ENCODE assay signal across 9 mouse cellular contexts in genomic region chr2:29707731-29708130, GRCm38 (mm10). TPM values are rescaled to one million over a fixed set of nuclear protein-coding genes. Genes with fewer than 3 reads are reported as not detected.
A peak's percentile ranks its signal among the peaks of the same experiment; 100 is the strongest.
DNase-seq lines count a peak whose midpoint lies in the region; ATAC-seq and TF ChIP-seq lines count a peak whose summit lies in the region.
"Had no signal": no experiment of that assay in that cellular context is flagged by ENCODE, and none has a peak within 500 bp of the region (broad histone marks: within the 10 kb centered on the region; RNA-seq: fewer than 3 reads in every experiment).

No protein-coding gene starts in this region.

- no peaks in the 10 kb centered on the region for H3K4me1 ChIP-seq in MEL (ENCODE audit: control insufficient read depth in 1 of 2, insufficient read depth in 2 of 2, low read length in 2 of 2)
- no peaks in the 10 kb centered on the region for H3K4me1 ChIP-seq in hindbrain, embryonic 15.5 days (replicated peaks)

- peak; percentile 26 for DNase-seq in kidney, adult 18-20 months
- DNase-seq in kidney, adult 9 months, result no peak
- DNase-seq in 416B (ENCODE audit: low read depth), result peak; percentile 21
- DNase-seq in MEL (ENCODE audit: low read depth, low spot score), result no peak
- peak; percentile 67 for DNase-seq in thymus, postnatal 25 days
- no peak for DNase-seq in frontal cortex, postnatal 36 days (ENCODE audit: low spot score in 2 of 2)
- no peak for DNase-seq in left cerebral cortex, adult 9 months (ENCODE audit: low spot score in 2 of 2)

- TF ChIP-seq RAD21 in MEL (IDR thresholded peaks at IDR 0.05; ENCODE audit: low read depth, low read length), result no peak; the same call in none of the 2 replicates

- 80% methylated on average over 4 of the region's 4 CpGs for WGBS in hindbrain, embryonic 15.5 days

- H3K27me3 ChIP-seq in MEL (ENCODE audit: control insufficient read depth in 1 of 2, insufficient read depth in 2 of 2, low read length in 2 of 2), result no peaks in the 10 kb centered on the region
- H3K27me3 ChIP-seq in hindbrain, embryonic 15.5 days, result no peaks in the 10 kb centered on the region

- H3K4me2 ChIP-seq in hindbrain, embryonic 15.5 days, result no peak overlapping the region

- H3K27ac ChIP-seq in MEL (ENCODE audit: control insufficient read depth, low read depth, low read length), result no peak overlapping the region
- no peak overlapping the region for H3K27ac ChIP-seq in hindbrain, embryonic 15.5 days (replicated peaks)

- H3K79me2 ChIP-seq in MEL (ENCODE audit: control insufficient read depth, insufficient read depth, low read length, poor library complexity), result no peaks in the 10 kb centered on the region

- ATAC-seq in hindbrain, embryonic 15.5 days (ENCODE audit: low FRiP score, low read depth), result peak; percentile 72

- no peaks in the 10 kb centered on the region for H3K9me3 ChIP-seq in MEL (replicated peaks; ENCODE audit: insufficient read depth, low read length)
- H3K9me3 ChIP-seq in hindbrain, embryonic 15.5 days, result no peaks in the 10 kb centered on the region

- TF ChIP-seq CTCF in MEL (IDR thresholded peaks at IDR 0.05 in 2 of 3, conservative IDR thresholded peaks at IDR 0.05 in 1 of 3; ENCODE audit: control insufficient read depth in 1 of 3, insufficient read depth in 1 of 3, low read depth in 2 of 3, low read length in 3 of 3, poor library complexity in 1 of 3, severe bottlenecking in 1 of 3), result peak; percentile 21 to 69 (median 51); a peak in 5 of 6 replicates

- no peak overlapping the region for H3K4me3 ChIP-seq in MEL (ENCODE audit: control insufficient read depth in 1 of 2, insufficient read depth in 1 of 2, low read depth in 2 of 2, low read length in 2 of 2)
- H3K4me3 ChIP-seq in hindbrain, embryonic 15.5 days, result no peak overlapping the region

- H3K9ac ChIP-seq in MEL (ENCODE audit: control insufficient read depth, low read depth, low read length, poor library complexity, severe bottlenecking), result no peak overlapping the region
- no peak overlapping the region for H3K9ac ChIP-seq in hindbrain, embryonic 15.5 days

- H3K36me3 ChIP-seq in MEL (ENCODE audit: control insufficient read depth in 1 of 2, insufficient read depth in 2 of 2, low read length in 2 of 2), result peaks cover 0 to 10% of the 10 kb centered on the region in 2 experiments; a peak in 2 of 4 replicates
- peaks cover 58% of the 10 kb centered on the region for H3K36me3 ChIP-seq in hindbrain, embryonic 15.5 days

- TF ChIP-seq EP300 in MEL (IDR thresholded peaks at IDR 0.05; ENCODE audit: low read depth in 1 of 2, low read length in 2 of 2), result no peak

- TF ChIP-seq POLR2A in MEL (IDR thresholded peaks at IDR 0.05; ENCODE audit: control insufficient read depth in 1 of 2, insufficient read depth in 1 of 2, low read depth in 1 of 2, low read length in 2 of 2, poor library complexity in 1 of 2), result no peak

TF ChIP-seq in MEL, 35 proteins besides CTCF, POLR2A, EP300 and RAD21:
- TF ChIP-seq CHD1 (IDR thresholded peaks at IDR 0.05; ENCODE audit: low read depth, low read length), result no peak
- TF ChIP-seq ETS1 (IDR thresholded peaks at IDR 0.05; ENCODE audit: low read depth, low read length), result no peak
- TF ChIP-seq MAFK (IDR thresholded peaks at IDR 0.05; ENCODE audit: borderline replicate concordance, low read depth, low read length), result no peak
- TF ChIP-seq SMC3 (IDR thresholded peaks at IDR 0.05; ENCODE audit: low read depth, low read length), result peak; percentile 21; the same call in 1 of the 2 replicates
TF ChIP-seq in MEL: peak in this region for 1.

RNA-seq across cellular contexts. Expression of gene Gm13420, which starts 43.8 kb away (rescaled TPM):
- total RNA-seq in MEL (2012; rRNA removed), result not detected in 2 replicates
- polyA plus RNA-seq in MEL (2012; ENCODE audit: insufficient read depth in 1 of 2, insufficient read length in 2 of 2, low read depth in 1 of 2, low replicate concordance in 2 of 2, missing spikeins in 1 of 2), result under 1 TPM in 1 of 2 experiments, not detected in 1; 0.07 TPM
- polyA plus RNA-seq in hindbrain, embryonic 15.5 days (2015; fragmentation: Nextera tagmentation; extraction: Ambion mirVana), result 0.41 and 0.49 TPM in 2 replicates
- total RNA-seq: hematopoietic stem cell, adult 5-6 weeks had no signal

RNA-seq across cellular contexts. Expression of gene Gm13547, which starts 51.4 kb away (rescaled TPM):
- total RNA-seq in MEL (2012; rRNA removed), result not detected in 2 replicates
- under 1 TPM in 1 of 2 experiments, not detected in 1; 0.86 TPM for polyA plus RNA-seq in MEL (2012; ENCODE audit: insufficient read depth in 1 of 2, insufficient read length in 2 of 2, low read depth in 1 of 2, low replicate concordance in 2 of 2, missing spikeins in 1 of 2)
- 0.60 and 0.96 TPM in 2 replicates for polyA plus RNA-seq in hindbrain, embryonic 15.5 days (2015; fragmentation: Nextera tagmentation; extraction: Ambion mirVana)
- total RNA-seq: hematopoietic stem cell, adult 5-6 weeks had no signal

Comparison
In these comparisons a context has a peak if more than half of its experiments do, and no peak if none do; other contexts are left out.
1. DNase-seq: peak in kidney, adult 18-20 months (single experiment), 416B (single experiment) and thymus, postnatal 25 days (single experiment); none in kidney, adult 9 months (single experiment), MEL (single experiment), frontal cortex, postnatal 36 days (0 of 2) and left cerebral cortex, adult 9 months (0 of 2).